Mouse (Mus musculus) neural tube, embryonic 13.5 days (tissue): ENCODE data around the gene Asb11. TPM values are rescaled to one million over a fixed set of nuclear protein-coding genes. Genes with fewer than 3 reads are reported as not detected.

Experiments used
- ATAC-seq: fragments of 200-750 bp; cut with Nextera tagmentation; 2 replicates; pipeline ENCODE4 v1.8.0; 2017; ENCODE audit warnings: low read depth, mild to moderate bottlenecking, moderate TSS enrichment, moderate library complexity
- H3K27ac ChIP-seq: fragments of 300-500 bp; sonication (generic); replicated peaks from 2 replicates; pipeline ENCODE4 v1.5.1; 2015; ENCODE audit warnings: moderate library complexity, mild to moderate bottlenecking, inconsistent platforms
- H3K27me3 ChIP-seq: fragments of 300-500 bp; sonication (generic); 2 replicates; pipeline ENCODE4 v1.6.1; 2015; ENCODE audit warnings: mild to moderate bottlenecking, inconsistent platforms
- H3K36me3 ChIP-seq: fragments of 300-500 bp; sonication (generic); 2 replicates; pipeline ENCODE4 v1.6.1; 2015; ENCODE audit warnings: mild to moderate bottlenecking, inconsistent platforms
- H3K4me1 ChIP-seq: fragments of 300-500 bp; sonication (generic); replicated peaks from 2 replicates; pipeline ENCODE4 v1.6.1; 2015; ENCODE audit warnings: inconsistent platforms
- H3K4me2 ChIP-seq: fragments of 300-500 bp; sonication (generic); 2 replicates; pipeline ENCODE4 v1.6.1; 2015; ENCODE audit warnings: inconsistent platforms, mild to moderate bottlenecking, moderate library complexity
- H3K4me3 ChIP-seq: fragments of 300-500 bp; sonication (generic); 2 replicates; pipeline ENCODE4 v1.5.1; 2015; ENCODE audit warnings: mild to moderate bottlenecking, inconsistent platforms
- H3K9ac ChIP-seq: fragments of 300-500 bp; sonication (generic); 2 replicates; pipeline ENCODE4 v1.6.1; 2015; ENCODE audit warnings: moderate library complexity, mild to moderate bottlenecking, inconsistent platforms
- H3K9me3 ChIP-seq: fragments of 300-500 bp; sonication (generic); 2 replicates; pipeline ENCODE4 v1.6.1; 2016; ENCODE audit warnings: inconsistent platforms
- WGBS: fragments of 180-500 bp; shearing (Covaris S2); methylation state at CpG from one replicate; pipeline ENCODE4 v1.1.7; 2015; 5-methylcytosine and 5-hydroxymethylcytosine counted together
- polyA plus RNA-seq: library from polyadenylated mRNA; unstranded; fragments of >200 nt; fragmentation: Nextera tagmentation; extraction: Ambion mirVana; gene quantifications from 2 replicates; pipeline ENCODE4 v1.2.1, GENCODE M21; 2015

Gene Asb11
- not detected in 2 replicates for polyA plus RNA-seq

DNA sequence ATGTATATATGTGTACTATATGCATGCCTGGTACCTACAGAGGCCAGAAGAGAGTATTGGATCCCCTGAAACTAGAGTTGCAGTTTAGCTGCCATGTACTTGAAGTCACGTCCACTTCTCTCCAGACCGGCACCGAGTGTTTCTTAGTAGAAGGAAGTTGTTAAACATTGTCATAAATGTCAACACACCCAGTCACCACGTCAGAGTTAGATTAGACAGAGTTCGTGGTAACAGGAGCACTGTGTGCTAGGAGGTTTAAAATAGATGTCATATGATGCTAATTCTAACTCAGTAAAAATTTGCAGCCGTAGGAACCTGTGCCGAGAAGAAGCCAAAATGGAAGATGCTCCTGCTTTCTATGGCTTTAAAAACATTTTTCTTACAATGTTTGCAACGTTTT is at the start of gene Asb11:
Gene Asb11, plus strand, starts transcription at position 286 of the 400 bp plus-strand sequence.
- no peaks in the 10 kb centered on the region for H3K9me3 ChIP-seq
- no peak within 1 kb of the TSS for H3K4me2 ChIP-seq
- H3K27ac ChIP-seq = no peak within 1 kb of the TSS
- no peak within 1 kb of the TSS for H3K4me3 ChIP-seq
- WGBS = 80% methylated on average over 8 of the region's 8 CpGs
- no peak for ATAC-seq
- peaks cover under 1% of the 10 kb centered on the region; the same call in 1 of the 2 replicates for H3K36me3 ChIP-seq
- peaks cover 11% of the 10 kb centered on the region for H3K27me3 ChIP-seq
- H3K4me1 ChIP-seq = no peaks in the 10 kb centered on the region
- H3K9ac ChIP-seq = no peak within 1 kb of the TSS

DNA sequence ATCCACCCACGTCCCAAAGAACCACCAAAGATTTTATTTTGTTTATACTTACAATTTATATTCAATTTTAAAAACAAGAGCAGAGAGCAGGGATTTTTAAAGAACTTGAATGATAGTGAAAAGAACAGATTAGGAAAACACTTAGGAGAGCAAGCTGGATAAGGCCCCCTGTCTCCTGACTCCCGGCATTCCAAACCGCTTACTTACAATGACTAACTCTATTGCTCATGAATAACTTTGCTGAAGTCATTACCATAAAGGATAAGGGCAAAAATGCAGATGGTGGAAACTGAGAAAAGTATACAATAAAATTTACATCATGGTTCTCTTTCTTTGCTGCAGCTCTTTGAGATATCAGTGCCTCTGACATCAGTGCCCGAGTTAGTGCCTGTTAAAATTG is 42.7 kb upstream of the Asb11 start:
- Histone ChIP-seq H3K4me3 (no peak overlapping the region), H3K4me1 (no peaks in the 10 kb centered on the region), H3K36me3 (no peaks in the 10 kb centered on the region), H3K9me3 (no peaks in the 10 kb centered on the region), H3K27ac (no peak overlapping the region), H3K4me2 (no peak overlapping the region), H3K9ac (no peak overlapping the region), H3K27me3 (no peaks in the 10 kb centered on the region)
- WGBS = 87% methylated on average over 4 of the region's 4 CpGs
- ATAC-seq = no peak

DNA sequence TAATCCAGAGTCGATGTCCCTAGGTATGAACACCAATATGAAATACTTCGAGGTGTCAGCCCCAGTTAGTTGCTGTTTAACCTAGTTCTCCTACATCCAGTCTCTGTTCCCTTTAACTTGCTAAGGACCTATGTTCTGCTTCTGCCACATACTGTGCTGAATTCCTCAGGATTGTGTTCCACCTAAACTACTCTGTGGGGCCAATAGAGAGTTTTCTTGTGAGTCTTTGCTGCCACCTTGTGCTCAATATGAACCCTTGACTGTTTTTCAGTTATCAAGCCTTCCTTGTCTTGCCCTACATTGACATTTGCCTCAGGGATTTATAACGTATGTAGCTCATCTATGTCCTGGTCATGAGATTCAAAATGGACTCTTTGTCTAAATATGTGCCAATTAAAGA is 38.3 kb upstream of the Asb11 start:
- Histone ChIP-seq H3K27ac (no peak overlapping the region), H3K36me3 (no peaks in the 10 kb centered on the region), H3K9me3 (no peaks in the 10 kb centered on the region), H3K4me1 (no peaks in the 10 kb centered on the region), H3K4me3 (no peak overlapping the region), H3K27me3 (no peaks in the 10 kb centered on the region), H3K4me2 (no peak overlapping the region), H3K9ac (no peak overlapping the region)
- ATAC-seq = no peak
- WGBS = 59% methylated on average over 3 of the region's 3 CpGs

DNA sequence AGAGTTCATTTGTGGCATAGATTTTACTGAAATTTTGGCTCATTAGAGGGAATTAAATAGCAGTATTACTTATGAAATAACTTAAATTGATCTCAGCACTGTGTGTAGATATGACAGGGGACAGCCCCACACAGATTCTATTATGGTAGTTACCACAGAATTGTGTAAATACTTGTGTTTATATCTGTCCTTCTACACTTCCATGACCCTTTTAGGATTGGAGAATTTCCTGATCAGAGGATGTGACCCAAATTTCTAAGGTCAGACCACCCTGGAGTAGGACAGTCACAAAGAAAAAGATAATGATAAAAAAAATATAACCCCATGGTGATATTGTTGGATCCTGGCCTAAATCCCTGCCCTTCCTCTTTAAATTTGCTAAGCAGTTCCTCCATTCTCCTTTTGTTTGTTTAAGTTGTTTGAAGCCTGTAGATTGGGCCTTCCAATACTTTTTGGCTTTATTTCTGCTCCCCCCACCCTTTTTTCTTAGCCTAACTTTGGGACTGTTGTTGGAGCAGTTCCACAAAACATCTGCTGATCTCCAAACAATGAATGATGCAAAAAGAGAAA is 31.6 kb upstream of the Asb11 start:
- Histone ChIP-seq H3K36me3 (no peaks in the 10 kb centered on the region), H3K4me1 (no peaks in the 10 kb centered on the region), H3K27me3 (peaks cover 9% of the 10 kb centered on the region; the same call in 1 of the 2 replicates), H3K9me3 (no peaks in the 10 kb centered on the region), H3K4me3 (no peak overlapping the region), H3K4me2 (no peak overlapping the region), H3K27ac (no peak overlapping the region), H3K9ac (no peak overlapping the region)
- no peak for ATAC-seq

DNA sequence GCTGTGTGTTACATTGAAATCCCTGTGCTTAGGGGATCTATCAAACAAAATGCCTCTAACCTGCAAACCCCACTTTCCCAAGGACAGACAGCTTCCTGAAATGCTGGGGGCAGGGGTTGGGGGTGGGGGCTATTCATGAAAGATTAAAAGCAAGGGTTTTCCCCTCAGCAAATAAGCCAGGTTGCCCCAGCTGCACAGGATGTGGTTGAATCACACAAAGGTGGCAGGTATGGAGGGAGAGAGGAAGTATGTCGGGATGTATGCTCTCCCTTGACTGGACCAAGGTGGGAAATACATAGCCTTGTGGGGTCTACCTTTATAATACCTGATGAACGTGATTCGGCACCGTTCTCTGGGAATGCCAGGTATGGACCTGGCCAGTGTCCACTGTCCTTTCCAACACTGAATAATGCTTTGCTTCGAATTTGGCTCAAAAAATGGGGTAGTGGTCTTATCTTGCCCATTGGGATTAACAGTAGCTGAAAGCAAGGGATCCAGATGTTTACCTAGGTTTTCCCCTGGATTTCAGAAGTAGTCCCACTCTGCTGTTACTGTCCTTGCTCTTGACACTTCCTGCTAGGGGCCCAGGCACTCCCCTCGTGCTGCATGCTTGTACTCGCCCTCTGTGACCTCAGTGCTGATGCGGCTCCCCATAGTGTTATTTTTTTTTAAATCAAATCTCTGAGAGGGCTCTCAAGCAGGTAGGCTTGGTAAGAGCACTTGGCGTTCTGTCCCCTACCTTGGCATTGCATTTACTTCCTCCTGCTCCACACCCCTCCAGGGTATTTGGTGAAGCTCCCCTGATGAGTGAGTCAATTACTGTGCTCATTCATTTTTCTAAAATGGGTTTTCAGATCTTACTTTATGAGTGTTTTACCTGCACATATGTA is 30.4 kb upstream of the Asb11 start:
- Histone ChIP-seq H3K27ac (no peak overlapping the region), H3K4me3 (no peak overlapping the region), H3K4me1 (no peaks in the 10 kb centered on the region), H3K27me3 (peaks cover 9% of the 10 kb centered on the region; the same call in 1 of the 2 replicates), H3K36me3 (no peaks in the 10 kb centered on the region), H3K4me2 (no peak overlapping the region), H3K9ac (no peak overlapping the region), H3K9me3 (no peaks in the 10 kb centered on the region)
- ATAC-seq = no peak
- WGBS = 73% methylated on average over 9 of the region's 9 CpGs

DNA sequence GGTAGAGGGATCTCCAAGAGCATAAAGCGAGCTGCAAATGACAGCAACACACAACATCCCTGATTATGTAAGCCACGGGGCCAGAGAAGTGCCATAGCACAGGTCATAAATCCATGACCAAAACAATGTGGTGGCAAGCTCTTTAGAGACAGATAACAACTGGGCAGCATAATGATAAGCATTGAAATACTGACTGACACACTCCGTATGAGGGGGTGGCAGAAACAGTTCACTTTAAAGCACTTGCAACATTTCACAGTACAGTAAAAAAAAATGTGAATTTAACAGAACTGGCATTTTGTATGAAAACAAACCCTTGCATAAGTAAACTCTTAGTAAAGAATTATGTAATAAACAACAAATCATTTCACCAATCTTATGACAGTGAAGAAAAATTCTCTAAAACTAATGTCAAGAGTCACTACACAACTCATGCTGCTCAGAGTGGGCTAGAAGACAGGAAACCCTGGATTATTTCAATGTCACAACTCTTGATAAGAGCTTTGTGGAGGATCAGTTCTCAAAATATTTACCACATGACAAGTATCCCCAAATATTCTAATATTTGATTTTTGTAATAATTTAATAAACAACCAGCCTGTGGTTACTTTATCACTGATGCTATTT is 28.4 kb upstream of the Asb11 start:
- Histone ChIP-seq H3K36me3 (no peaks in the 10 kb centered on the region), H3K9me3 (no peaks in the 10 kb centered on the region), H3K4me2 (no peak overlapping the region), H3K4me1 (no peaks in the 10 kb centered on the region), H3K27me3 (peaks cover 12% of the 10 kb centered on the region), H3K4me3 (no peak overlapping the region), H3K27ac (no peak overlapping the region), H3K9ac (no peak overlapping the region)
- ATAC-seq = no peak
- 64% methylated on average over 3 of the region's 3 CpGs for WGBS

DNA sequence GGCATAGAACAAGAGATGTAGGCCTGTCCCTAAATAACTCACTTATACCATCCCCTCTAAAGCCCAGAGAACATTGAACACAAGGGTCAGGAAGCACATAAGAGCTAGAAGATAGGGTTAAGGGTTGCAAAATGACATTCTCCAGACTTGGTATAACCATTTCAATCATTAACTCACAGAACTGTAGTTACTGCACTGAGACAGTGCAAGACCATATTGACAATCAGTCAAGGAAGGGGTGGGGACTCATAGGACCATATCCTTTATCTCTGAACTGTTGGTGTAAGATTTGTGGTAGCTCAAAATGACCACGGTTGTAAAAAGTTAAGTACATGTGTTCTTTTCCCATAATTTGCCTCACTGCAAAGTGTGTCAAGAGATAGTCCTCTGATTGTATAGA is 26.2 kb upstream of the Asb11 start:
- Histone ChIP-seq H3K9ac (no peak overlapping the region), H3K4me1 (no peaks in the 10 kb centered on the region), H3K4me3 (no peak overlapping the region), H3K9me3 (no peaks in the 10 kb centered on the region), H3K36me3 (no peaks in the 10 kb centered on the region), H3K27me3 (peaks cover 17% of the 10 kb centered on the region), H3K27ac (no peak overlapping the region), H3K4me2 (no peak overlapping the region)
- ATAC-seq = no peak
- WGBS = 81% methylated on average over 1 of the region's 1 CpGs

DNA sequence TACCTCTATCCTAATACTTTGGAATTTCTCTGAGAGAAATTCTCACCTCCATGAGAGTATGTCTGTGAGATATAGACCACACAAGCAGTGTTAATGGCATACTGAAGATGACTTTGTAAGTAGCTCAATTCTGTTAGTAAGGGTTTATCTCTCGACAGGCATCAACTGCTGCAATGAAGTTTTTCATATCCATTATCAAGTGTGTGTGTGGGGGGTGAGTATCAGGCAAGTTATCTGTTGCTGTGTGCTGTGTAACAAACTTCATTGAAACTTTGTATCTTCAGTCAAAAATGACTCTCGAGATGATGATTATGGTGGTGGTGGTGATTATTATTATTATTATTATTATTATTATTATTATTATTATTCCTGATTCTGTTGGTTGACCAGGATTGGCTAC is 20.0 kb upstream of the Asb11 start:
- 82% methylated on average over 2 of the region's 2 CpGs for WGBS
- H3K4me3 ChIP-seq = no peak overlapping the region
- peaks cover 11% of the 10 kb centered on the region for H3K4me1 ChIP-seq
- no peaks in the 10 kb centered on the region for H3K36me3 ChIP-seq
- H3K4me2 ChIP-seq = no peak overlapping the region
- no peak overlapping the region for H3K27ac ChIP-seq
- H3K9ac ChIP-seq = no peak overlapping the region
- no peak for ATAC-seq
- peaks cover 26% of the 10 kb centered on the region for H3K27me3 ChIP-seq
- no peaks in the 10 kb centered on the region for H3K9me3 ChIP-seq

DNA sequence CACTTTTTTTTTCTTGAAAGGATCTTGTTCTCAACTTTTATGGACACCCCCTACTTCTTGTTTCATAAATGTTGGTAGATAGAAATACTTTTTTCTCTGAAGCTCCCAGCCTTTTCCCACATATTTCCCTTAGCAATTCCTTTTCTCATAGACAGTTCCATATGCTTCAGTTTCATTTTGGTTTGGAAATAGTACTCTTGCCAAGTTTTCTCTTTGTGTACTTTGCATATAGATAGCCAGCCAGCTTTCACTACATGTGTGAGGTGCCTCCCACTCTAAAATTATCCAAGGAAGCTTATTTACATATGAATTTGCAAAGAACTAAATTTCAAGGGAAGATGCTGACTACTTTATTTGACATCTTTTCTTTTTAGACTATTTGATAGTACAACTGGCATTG is 18.8 kb upstream of the Asb11 start:
- 0 out of 2 replicates have a peak, but pooled peaks cover 3% of the 10 kb centered on the region for H3K36me3 ChIP-seq
- no peak for ATAC-seq
- H3K27ac ChIP-seq = no peak overlapping the region
- peaks cover 23% of the 10 kb centered on the region for H3K27me3 ChIP-seq
- H3K4me2 ChIP-seq = no peak overlapping the region
- H3K4me3 ChIP-seq = no peak overlapping the region
- H3K9ac ChIP-seq = no peak overlapping the region
- peaks cover 11% of the 10 kb centered on the region for H3K4me1 ChIP-seq
- H3K9me3 ChIP-seq = no peaks in the 10 kb centered on the region

DNA sequence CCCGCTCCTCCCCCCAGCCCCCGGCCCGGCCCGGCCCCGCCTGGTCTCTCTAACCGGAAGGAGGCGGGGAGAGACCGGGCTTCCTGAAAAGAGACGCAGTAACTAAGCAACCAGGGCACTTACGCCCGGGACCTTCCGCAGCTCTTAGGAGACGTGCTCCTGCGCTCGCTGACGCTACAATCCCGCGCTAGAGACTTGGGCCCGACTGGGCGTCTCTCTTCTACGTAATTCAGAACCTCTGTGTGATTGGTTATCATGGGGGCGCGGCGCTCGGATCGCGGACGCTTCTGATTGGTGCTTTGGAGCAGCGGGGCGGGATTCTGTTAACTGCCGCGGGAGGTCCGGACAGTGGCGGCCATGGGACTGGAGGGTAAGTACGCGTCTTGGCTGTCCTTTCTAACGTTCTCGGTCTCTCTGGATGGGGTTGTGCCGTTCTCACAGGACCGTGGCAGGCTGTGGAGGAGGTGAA is 17.3 kb upstream of the Asb11 start, which contains the start of gene Piga:
Gene Piga, plus strand, starts transcription at position 317 of the 469 bp plus-strand sequence.
- ATAC-seq = peak; percentile 100
- 26% methylated on average over 40 of the region's 40 CpGs for WGBS
- no peaks in the 10 kb centered on the region for H3K9me3 ChIP-seq
- H3K4me1 ChIP-seq = peaks cover 11% of the 10 kb centered on the region
- peak within 1 kb of the TSS; percentile 62 for H3K4me2 ChIP-seq
- peak within 1 kb of the TSS; percentile 73 for H3K9ac ChIP-seq
- H3K27me3 ChIP-seq = peaks cover 23% of the 10 kb centered on the region
- peak within 1 kb of the TSS; percentile 59 for H3K27ac ChIP-seq
- peak within 1 kb of the TSS; percentile 53 for H3K4me3 ChIP-seq
- H3K36me3 ChIP-seq = 0 out of 2 replicates have a peak, but pooled peaks cover 4% of the 10 kb centered on the region

DNA sequence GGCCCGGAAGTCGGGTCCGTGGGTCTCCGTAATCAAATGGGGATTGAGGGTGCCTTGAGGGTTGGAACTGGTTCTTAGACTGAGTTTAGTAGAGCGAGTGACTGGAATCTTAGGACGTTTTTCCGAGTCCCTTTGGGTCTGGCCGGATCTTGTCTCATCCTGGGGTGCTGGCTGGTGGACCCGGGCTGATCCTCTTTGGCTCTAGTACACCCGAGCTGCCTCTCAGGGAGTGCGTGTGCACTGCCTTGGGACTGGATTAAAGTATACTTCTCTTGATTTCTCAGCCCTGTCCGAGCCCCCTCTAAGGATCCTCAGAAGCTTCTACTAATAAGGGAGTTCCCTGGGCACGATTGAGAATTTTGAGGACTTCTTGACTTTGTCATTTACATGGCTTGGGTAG is 16.8 kb upstream of the Asb11 start:
- Histone ChIP-seq H3K4me3 (peak overlapping the region; percentile 53), H3K27ac (peak overlapping the region; percentile 59), H3K4me2 (peak overlapping the region; percentile 62), H3K27me3 (peaks cover 23% of the 10 kb centered on the region), H3K9ac (peak overlapping the region; percentile 73), H3K4me1 (peaks cover 11% of the 10 kb centered on the region), H3K36me3 (0 out of 2 replicates have a peak, but pooled peaks cover 4% of the 10 kb centered on the region), H3K9me3 (no peaks in the 10 kb centered on the region)
- ATAC-seq = peak; percentile 49; the same call in 1 of the 2 replicates
- 20% methylated on average over 13 of the region's 13 CpGs for WGBS

DNA sequence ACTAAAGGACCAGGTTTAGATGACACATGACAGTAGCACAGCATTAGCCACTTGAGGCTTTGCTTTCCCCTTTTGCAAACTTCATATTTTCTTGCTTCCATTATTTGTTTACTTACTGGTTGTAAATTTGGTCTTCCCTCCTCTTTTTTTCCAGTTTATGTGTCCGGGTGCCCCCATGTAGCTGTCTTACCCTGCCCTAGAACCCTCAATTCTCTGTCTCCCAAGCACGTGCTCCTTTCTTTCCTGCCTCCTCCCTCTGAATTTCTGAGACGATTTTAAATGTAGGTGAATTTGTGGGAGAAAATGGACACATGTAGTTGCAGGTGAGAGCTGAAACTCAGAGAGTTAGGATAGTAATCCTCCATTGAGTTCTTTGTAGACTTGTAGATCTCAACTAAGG is 16.3 kb upstream of the Asb11 start:
- H3K9me3 ChIP-seq = no peaks in the 10 kb centered on the region
- H3K9ac ChIP-seq = peak overlapping the region; percentile 73
- H3K4me3 ChIP-seq = peak overlapping the region; percentile 53
- H3K4me2 ChIP-seq = peak overlapping the region; percentile 62
- 0 out of 2 replicates have a peak, but pooled peaks cover 4% of the 10 kb centered on the region for H3K36me3 ChIP-seq
- H3K4me1 ChIP-seq = peaks cover 11% of the 10 kb centered on the region
- peaks cover 18% of the 10 kb centered on the region for H3K27me3 ChIP-seq
- WGBS = 64% methylated on average over 3 of the region's 3 CpGs
- ATAC-seq = no peak
- H3K27ac ChIP-seq = no peak overlapping the region
